Comparison of ENCODE assay signal across 27 mouse cellular contexts in the genomic region with DNA sequence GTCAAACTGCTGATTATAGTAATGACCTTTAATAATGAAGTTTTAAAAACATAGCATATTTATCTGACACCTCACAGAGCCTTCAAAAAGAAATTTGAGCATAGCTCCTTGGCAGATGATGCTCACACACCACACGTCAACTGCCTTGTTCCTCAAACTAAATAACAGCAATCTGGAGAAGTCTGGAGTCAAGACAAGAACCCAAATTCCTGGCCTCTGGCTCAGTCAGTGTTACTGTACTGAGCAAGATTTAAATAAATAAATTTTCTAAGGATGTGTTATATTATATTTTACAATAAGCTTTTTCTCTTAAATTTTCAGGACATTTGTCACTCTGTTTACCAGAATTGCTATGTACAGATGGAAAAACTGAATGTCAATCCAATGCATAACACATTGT.
DNase-seq lines count a peak whose midpoint lies in the region; ATAC-seq and TF ChIP-seq lines count a peak whose summit lies in the region.
"Had no signal": no experiment of that assay in that cellular context is flagged by ENCODE, and none has a peak within 500 bp of the region (broad histone marks: within the 10 kb centered on the region; RNA-seq: fewer than 3 reads in every experiment).

No protein-coding gene starts in this region.

- H3K36me3 ChIP-seq in forebrain, postnatal 0 days (ENCODE audit: insufficient read depth), result no peaks in the 10 kb centered on the region
- no peaks in the 10 kb centered on the region for H3K36me3 ChIP-seq in forebrain, embryonic 15.5 days
- H3K36me3 ChIP-seq in embryonic facial prominence, embryonic 10.5 days (replicated peaks), result no peaks in the 10 kb centered on the region
- H3K36me3 ChIP-seq: forebrain, embryonic 12.5 days; G1E; heart, embryonic 12.5 days; heart, embryonic 15.5 days; hindbrain, embryonic 10.5 days; hindbrain, embryonic 13.5 days had no signal

- WGBS in forebrain, postnatal 0 days, result 43% methylated on average over 1 of the region's 1 CpGs
- 64% methylated on average over 1 of the region's 1 CpGs for WGBS in forebrain, embryonic 15.5 days
- 68% methylated on average over 1 of the region's 1 CpGs for WGBS in embryonic facial prominence, embryonic 10.5 days

- no peak overlapping the region for H3K9ac ChIP-seq in forebrain, postnatal 0 days
- no peak overlapping the region for H3K9ac ChIP-seq in forebrain, embryonic 15.5 days (replicated peaks)
- H3K9ac ChIP-seq: forebrain, embryonic 12.5 days; heart, embryonic 12.5 days; heart, embryonic 15.5 days; hindbrain, embryonic 13.5 days had no signal

- no peak overlapping the region for H3K4me2 ChIP-seq in forebrain, postnatal 0 days (ENCODE audit: low read depth)
- H3K4me2 ChIP-seq in forebrain, embryonic 15.5 days (replicated peaks), result no peak overlapping the region
- H3K4me2 ChIP-seq: forebrain, embryonic 12.5 days; heart, embryonic 12.5 days; heart, embryonic 15.5 days; hindbrain, embryonic 13.5 days had no signal

- no peaks in the 10 kb centered on the region for H3K9me3 ChIP-seq in forebrain, postnatal 0 days (ENCODE audit: low read length)
- no peaks in the 10 kb centered on the region for H3K9me3 ChIP-seq in forebrain, embryonic 15.5 days
- no peaks in the 10 kb centered on the region for H3K9me3 ChIP-seq in embryonic facial prominence, embryonic 10.5 days
- H3K9me3 ChIP-seq: forebrain, embryonic 12.5 days; G1E; heart, embryonic 12.5 days; heart, embryonic 15.5 days; hindbrain, embryonic 10.5 days; hindbrain, embryonic 13.5 days had no signal

- no peak overlapping the region for H3K4me3 ChIP-seq in forebrain, postnatal 0 days (ENCODE audit: low read depth, low read length)
- no peak overlapping the region for H3K4me3 ChIP-seq in forebrain, embryonic 15.5 days
- H3K4me3 ChIP-seq in embryonic facial prominence, embryonic 10.5 days, result no peak overlapping the region
- H3K4me3 ChIP-seq: forebrain, embryonic 12.5 days; heart, embryonic 12.5 days; heart, embryonic 15.5 days; hindbrain, embryonic 10.5 days; hindbrain, embryonic 13.5 days had no signal

- no peaks in the 10 kb centered on the region for H3K4me1 ChIP-seq in forebrain, postnatal 0 days (ENCODE audit: insufficient read depth)
- H3K4me1 ChIP-seq in forebrain, embryonic 15.5 days, result no peaks in the 10 kb centered on the region
- no peaks in the 10 kb centered on the region for H3K4me1 ChIP-seq in embryonic facial prominence, embryonic 10.5 days
- H3K4me1 ChIP-seq: forebrain, embryonic 12.5 days; hindbrain, embryonic 10.5 days; hindbrain, embryonic 13.5 days had no signal

- ATAC-seq in forebrain, postnatal 0 days, result peak; percentile 65; the same call in 1 of the 2 replicates
- no peak for ATAC-seq in forebrain, embryonic 15.5 days (replicated peaks)
- ATAC-seq: hindbrain, embryonic 16.5 days had no signal

- no peak for TF ChIP-seq CTCF in forebrain, postnatal 0 days (IDR thresholded peaks at IDR 0.05; ENCODE audit: low read depth)

- peak; percentile 28 for DNase-seq in forebrain, postnatal 0 days
- peak; percentile 16 for DNase-seq in layer of hippocampus, adult 9-11 months
- DNase-seq in layer of hippocampus, postnatal 25 days (ENCODE audit: extremely low spot score in 1 of 2, low spot score in 1 of 2), result no peak
- DNase-seq in NIH3T3 (ENCODE audit: low read depth), result peak; percentile 21
- DNase-seq in fibroblast of lung, adult 2 months (ENCODE audit: low read depth), result peak; percentile 14
- DNase-seq in embryonic facial prominence, embryonic 10.5 days (ENCODE audit: low spot score), result no peak
- DNase-seq: adrenal gland, adult 2 months; adrenal gland, postnatal 14 days; B cell, adult 2 months; cerebellum, adult 11-12 months; cerebellum, adult 8-10 months; cerebellum, postnatal 10 days; cerebellum, postnatal 36 days; embryo, embryonic 11 days; gastrocnemius, postnatal 25 days; heart, adult 18-20 months; heart, postnatal 10 days; heart, postnatal 36 days had no signal

- H3K27me3 ChIP-seq in forebrain, postnatal 0 days (ENCODE audit: insufficient read depth, low read length), result no peaks in the 10 kb centered on the region
- no peaks in the 10 kb centered on the region for H3K27me3 ChIP-seq in forebrain, embryonic 15.5 days
- H3K27me3 ChIP-seq in embryonic facial prominence, embryonic 10.5 days (replicated peaks; ENCODE audit: low read depth, poor library complexity, severe bottlenecking), result no peaks in the 10 kb centered on the region
- H3K27me3 ChIP-seq: CH12.LX; forebrain, embryonic 12.5 days; heart, embryonic 12.5 days; heart, embryonic 15.5 days; hindbrain, embryonic 13.5 days had no signal

- no peak overlapping the region for H3K27ac ChIP-seq in forebrain, postnatal 0 days (ENCODE audit: low read depth, low read length)
- no peak overlapping the region for H3K27ac ChIP-seq in forebrain, embryonic 15.5 days (replicated peaks)
- H3K27ac ChIP-seq in embryonic facial prominence, embryonic 10.5 days (replicated peaks), result no peak overlapping the region
- H3K27ac ChIP-seq: forebrain, embryonic 12.5 days; heart, embryonic 15.5 days; hindbrain, embryonic 10.5 days; hindbrain, embryonic 13.5 days had no signal

Comparison
In these comparisons a context has a peak if more than half of its experiments do, and no peak if none do; other contexts are left out.
1. DNase-seq: peak in forebrain, postnatal 0 days (single experiment), layer of hippocampus, adult 9-11 months (single experiment), NIH3T3 (single experiment) and fibroblast of lung, adult 2 months (single experiment); none in layer of hippocampus, postnatal 25 days (0 of 2) and embryonic facial prominence, embryonic 10.5 days (single experiment).